Mouse (Mus musculus): Measurements from ENCODE around the gene Sox15. TPM values are rescaled to one million over a fixed set of nuclear protein-coding genes. Genes with fewer than 3 reads are reported as not detected.

Sox15 gene
- total RNA-seq, 2 experiments from 2014 or later = not detected

DNA sequence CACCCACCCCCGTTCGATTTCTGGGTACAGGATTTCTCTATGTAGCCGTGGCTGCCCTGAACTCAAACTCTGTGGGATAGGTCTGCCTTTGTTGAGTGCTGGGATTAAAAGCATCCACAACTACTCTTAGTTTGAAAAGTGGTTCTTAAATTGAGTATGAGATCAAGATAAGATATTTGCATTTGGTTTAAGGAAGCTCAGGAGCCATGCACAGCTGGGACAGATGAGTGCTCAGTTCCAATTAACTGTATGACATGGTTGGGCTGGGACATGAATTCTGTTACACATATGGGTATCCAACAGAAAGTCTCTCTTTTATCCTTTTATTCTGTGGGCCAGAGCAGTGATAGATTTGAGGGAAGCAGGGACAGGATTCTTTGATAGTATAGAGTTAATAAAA lies 19.6 kb upstream of the Sox15 start:
- DNase-seq = no peak

DNA sequence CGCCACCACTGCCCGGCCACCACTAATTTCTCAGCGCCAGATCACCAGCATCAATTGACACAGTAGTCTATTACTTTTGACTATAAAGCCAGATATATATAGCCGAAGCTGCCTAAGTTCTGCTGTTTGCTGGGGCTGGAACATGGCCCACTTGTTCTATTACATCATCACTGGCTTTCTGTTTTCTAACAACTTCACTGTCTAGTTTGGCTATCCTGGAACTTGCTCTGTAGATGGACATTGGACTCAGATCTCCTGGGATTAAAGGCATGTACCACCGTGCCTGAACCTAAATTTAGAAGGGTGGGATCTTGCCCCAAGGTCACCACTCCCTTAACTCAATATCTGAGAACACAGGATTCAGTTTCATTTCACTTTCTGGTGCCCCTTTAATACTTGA lies 9.3 kb upstream of the Sox15 start:
- DNase-seq = no peak

DNA sequence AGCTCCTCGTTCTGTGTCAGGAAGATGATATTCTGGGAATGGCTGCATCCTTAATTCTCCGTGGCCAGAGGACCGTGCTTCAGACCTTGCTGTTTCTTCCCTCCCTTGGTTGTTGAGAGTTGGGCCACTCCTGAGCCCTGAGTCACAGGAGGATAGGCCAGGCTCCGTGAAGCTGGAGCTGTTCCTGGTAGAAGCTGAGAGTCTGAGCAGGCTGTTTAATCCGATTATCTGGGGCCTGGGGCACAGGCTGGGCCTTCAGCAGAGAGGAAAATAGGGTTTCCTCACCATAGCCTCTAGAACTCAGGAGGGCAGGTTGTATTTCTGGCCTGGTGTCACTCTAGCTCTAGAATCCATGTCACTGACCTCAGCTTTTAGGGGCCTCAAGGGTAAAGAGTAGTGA lies 1.7 kb upstream of the Sox15 start:
- no peak for DNase-seq

DNA sequence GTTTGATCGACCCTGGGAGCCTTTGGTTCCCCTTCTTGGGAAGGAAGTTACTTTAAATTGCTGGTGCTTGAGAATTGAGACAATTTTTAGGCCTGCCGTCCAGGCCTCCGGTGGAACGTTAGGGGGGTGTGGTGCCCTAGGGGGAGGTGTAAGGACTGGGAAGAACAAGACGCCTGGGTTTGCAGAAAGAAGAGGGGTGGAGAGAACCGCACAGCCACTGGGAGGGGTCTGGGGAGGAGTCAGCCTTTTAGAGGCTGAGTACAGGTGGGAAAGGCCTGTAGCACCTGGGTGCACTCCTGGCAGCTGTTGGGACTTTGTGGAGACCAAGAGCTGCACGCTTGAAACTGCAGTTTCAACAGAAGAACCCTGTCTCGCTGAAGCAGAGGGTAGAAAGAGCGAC lies 354 bp upstream of the Sox15 start:
- DNase-seq = no peak

DNA sequence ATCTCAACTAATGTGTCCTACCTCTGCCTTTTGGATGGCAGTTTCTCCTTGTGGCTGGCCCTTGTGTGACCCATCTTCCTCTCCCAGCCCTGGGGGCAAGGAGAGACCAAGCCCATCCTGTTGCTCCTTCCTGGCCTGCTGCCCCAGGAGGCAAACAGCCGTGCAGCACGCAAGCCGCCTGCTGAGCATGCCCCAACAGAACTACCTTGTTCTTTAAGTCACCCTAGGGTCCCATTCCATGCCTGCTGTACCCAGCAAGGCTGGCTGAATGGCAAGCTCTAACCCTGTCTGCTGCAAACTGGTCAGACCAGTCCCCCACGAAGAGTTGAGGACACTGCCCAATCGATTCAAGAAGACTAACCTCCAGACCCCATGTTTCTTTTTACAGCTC lies 946 bp downstream of the Sox15 start:
- DNase-seq = no peak

DNA sequence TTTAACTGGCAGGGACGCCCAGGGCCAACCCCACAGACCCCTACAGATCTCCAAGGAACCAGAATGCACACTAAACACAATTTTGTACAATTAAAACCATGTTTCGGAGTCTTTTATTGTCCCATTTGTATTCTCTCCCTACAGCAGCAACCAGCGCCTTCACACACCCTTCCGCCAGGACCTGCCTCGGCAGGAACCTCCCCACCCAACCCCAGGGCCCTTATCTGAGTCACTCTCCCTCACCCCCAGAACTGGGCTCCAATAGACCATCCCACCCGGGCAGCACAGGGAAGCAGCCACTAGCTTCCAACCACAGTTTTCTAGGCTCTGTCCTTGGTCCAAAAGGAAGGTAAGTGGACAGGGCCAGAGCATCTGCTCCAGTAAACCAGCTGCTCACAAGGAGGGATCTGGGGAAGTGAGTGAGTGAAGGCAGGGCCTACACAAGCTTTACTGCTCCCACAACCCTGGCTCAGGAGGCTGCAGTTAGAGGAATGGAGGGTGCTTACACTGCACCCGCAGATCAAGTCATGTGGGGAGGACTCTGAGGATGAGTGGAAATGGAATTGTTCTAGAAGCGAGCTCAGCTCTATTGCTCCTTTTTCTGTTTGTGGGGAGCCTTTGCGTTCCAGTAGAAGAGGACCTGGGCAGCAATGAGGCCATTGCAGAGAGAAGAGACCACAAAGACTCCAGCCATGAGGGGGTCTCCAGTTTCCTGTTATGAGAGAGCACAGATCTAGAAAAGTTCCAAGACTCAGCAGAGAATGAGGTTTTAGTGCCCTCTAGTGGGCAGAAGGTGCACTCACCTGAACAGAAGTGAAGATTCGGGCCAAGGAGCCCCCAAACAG lies 1.7 kb downstream of the Sox15 start:
- no peak for DNase-seq

DNA sequence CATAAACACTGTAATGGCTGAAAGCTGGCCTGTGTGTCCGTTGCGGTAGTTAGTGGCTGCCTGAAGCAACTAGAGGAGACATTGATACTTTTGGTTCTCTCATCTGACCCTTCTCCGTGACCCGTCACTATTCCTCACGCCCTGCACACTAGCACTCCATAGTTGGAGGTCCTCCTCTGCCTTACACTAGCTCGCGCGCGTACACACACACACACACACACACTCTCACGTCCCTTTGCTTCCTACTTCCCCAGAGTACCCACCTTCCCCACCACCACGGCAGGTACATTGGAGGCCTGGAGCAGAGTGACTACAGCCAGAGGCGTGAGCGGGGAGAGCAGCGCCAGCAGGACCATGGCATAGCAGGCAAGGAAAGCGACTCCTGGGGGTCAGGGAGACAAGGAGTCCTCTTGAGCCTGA lies 2.4 kb downstream of the Sox15 start:
- no peak for DNase-seq

DNA sequence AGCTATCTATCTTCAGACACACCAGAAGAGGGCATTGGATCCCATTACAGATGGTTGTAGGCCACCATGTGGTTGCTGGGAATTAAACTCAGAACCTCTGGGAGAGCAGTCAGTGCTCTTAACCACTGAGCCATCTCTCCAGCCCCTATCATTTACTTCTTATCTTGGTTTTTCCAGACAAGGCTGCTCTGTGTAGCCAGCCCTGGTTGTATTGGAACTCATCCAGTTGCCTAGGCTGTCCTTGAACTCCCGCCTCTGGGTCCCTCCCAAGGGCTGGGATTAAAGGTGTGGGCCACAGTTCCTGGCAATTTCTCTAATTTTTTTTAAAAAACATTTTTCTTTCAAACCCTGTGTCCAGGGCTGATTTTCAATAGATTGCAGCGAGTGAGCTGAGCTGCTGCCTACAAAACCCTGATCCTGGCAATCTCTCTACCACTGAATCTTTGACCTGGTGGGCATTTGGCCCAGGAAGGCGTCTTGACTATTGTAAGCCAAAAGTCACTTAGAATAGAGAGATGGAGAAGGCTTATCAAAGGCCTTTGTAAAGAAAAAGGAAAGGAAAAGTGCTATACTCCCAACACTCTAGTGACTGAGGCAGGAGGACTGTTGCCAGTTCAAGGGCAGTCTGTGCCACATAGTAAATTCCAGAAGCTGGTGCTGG lies 6.2 kb downstream of the Sox15 start:
- DNase-seq = no peak

DNA sequence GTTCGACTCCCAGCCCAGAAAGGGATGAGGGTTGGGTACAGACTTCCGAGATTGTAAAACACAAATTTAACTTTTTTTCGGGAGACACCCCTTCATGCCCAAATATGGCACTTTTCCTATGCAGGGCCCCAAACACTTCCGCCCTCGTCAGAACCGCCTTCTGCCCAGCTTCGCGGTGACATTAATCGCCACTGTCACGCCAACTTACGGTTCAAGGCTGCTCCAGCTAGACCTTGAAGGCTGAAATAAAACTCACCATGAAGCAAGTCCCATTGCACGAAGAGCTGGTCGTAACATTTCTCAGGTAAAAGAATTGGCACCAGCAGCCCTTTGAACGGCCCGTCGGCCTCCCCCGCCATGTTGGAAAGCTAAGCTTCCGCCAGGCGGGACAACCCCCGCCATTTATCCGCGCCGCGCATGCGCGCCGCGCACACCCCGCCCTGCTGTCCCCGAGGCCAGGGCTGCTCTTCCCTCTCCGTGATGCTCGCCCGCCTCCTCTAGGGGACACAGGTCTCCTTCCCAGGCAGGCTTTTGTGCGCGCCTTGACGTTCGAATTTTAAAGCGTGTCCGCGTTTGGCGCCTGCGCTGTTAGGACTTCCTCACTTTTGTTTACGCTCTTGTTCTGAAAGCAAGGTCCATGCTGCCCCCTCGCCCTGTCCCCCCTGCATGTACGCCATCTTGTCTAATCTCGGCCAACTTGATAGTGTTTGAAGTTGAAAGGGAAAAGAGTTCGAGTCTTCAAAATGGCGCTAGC lies 7.3 kb downstream of the Sox15 start, which contains the start of gene Mpdu1:
Gene Mpdu1 (minus strand): TSS at position 430 of the 754 bp plus-strand sequence.
- peak; percentile 94 to 95 for DNase-seq

DNA sequence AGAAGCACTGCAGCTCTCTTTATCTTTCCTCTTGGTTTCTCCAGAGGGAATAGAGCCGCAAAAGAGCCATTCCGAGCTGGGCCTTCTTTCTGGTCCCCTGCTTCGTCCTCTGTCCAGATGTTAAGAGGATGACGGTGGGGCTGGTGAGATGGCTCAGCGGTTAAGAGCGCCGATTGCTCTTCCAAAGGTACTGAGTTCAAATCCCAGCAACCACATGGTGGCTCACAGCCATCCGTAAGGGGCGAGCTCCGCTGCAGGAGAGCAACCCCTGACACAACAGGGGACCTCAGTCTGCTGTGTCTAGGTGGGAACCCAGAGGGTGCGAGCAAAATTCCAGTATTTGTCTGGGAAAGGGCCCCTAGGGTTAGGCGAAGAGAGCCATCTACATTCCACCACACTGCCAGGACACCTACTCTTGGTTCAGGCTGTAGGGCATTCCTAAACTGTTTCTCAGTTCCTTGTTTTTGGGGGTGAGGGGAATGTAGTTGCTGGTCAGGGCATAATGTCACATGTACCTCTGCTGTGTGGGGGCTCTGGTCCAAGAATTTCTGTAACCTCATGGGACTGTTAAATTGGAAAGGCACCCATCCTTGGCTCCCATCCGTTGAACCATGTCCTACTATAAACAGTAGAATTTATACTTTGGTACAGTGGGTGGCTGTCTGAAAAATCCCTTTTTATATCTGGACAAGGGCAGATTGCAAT lies 8.0 kb downstream of the Sox15 start:
- DNase-seq = no peak

DNA sequence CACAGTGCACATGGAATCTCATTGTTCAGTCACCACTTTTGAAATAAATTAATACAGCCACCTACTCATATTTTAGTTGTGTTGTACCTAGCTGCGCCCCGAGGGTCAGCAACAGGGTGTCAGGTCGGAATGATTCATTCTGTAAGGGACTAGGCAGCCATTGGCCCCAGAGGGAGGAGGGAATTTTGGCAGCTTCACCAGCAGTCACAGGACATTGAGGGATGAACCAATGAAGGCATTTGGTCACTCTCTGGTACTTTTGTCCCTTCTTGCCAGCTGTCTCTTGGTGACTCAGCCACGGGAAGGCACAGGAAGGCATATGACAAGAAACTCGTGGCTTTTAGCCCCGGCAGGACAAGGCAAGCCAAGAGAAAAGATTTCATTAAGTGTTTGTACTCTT lies 8.7 kb downstream of the Sox15 start:
- no peak for DNase-seq

DNA sequence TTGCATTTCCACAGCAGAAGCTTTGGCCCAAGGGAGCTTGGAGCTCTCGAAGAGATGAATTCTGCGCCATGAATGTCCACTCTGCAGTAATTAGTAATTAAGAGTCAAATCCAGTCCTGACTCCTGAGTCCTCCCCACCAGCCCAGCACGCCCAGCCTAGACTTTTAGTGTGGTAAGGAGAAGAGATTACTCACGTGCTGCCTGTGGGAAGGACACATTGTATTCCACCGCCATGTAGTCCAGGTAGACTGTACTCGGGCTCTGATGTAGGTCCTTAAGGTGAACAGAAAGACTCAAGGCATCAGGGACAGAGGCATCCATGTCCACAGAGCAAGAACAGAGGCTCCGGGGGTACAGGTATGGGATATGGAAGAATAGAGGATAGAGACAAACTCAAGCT lies 9.7 kb downstream of the Sox15 start:
- no peak for DNase-seq

DNA sequence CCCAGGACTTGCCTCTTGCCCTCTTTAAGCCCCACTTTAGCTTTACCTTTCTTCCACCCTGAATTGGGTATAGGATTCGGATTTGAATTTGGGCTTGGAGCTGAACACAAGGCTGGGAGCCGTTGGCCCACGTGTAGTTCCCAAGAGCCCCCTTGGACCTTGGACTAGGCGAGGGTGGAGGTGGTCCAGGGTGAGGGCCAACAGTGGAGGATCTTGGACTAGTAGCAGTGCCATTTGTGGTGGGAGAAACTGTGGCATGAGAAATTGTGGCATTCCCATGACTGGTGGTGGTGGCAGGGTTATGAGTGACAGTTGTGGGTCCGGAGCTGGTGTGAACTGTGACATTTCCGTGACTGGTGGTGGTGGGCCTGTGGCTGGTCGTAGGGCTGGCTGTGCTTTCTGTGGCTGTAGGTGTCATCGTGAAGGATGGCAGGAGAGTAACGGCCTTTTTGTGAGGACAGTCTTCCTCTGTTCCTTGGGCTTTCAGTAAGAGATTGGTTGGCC lies 10.4 kb downstream of the Sox15 start:
- no peak for DNase-seq

DNA sequence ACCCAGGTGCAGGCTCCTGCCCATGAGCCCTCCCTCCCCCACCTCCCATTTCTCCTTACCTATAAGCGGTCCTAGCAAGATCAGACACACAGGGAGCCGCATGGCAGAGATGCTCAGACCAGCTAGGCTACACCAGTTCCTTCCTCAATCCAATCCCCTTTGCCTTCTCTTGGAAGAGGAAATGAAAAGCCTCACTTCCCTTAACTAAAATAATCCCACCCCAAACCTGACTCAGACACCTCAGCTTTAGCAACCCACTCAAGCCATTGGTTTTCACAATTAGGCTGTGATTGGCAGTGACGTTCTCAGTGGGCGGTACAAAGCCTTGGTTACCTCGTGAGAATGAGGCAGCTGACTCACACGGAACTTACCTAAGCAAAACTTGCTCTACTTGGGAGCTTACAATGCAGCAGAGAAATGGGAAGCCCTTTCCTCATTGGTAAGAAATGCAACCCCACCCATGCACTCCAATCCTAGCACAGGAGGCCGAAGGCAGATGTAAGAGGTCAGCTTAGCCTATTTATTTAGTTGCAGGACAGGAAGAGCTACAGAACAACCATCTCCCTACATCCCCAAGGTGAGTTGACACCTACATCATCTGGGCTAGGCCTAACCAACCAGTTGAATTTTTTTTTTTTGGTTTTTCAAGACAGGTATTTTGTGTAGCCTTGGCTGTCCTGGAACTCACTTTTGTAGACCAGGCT lies 11.0 kb downstream of the Sox15 start, which contains the start of gene Cd68:
Gene Cd68 (minus strand): TSS at position 193 of the 704 bp plus-strand sequence.
- peak; percentile 55 to 64 for DNase-seq

DNA sequence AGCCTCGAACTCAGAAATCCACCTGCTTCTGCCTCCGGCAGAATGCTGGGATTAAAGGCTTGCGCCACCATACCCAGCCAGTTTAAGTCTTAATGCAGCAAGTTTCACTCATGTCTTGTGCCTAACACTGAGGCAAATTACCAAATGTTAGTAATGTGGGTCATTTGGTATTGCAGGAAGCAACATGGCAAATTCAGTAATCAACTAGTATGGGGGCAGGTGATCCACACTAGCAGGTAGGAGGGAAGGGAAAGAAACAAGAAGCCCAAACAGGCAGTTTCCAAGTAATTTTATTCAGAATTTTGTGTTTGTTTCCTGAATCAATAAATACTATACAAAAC lies 11.5 kb downstream of the Sox15 start:
- no peak for DNase-seq

DNA sequence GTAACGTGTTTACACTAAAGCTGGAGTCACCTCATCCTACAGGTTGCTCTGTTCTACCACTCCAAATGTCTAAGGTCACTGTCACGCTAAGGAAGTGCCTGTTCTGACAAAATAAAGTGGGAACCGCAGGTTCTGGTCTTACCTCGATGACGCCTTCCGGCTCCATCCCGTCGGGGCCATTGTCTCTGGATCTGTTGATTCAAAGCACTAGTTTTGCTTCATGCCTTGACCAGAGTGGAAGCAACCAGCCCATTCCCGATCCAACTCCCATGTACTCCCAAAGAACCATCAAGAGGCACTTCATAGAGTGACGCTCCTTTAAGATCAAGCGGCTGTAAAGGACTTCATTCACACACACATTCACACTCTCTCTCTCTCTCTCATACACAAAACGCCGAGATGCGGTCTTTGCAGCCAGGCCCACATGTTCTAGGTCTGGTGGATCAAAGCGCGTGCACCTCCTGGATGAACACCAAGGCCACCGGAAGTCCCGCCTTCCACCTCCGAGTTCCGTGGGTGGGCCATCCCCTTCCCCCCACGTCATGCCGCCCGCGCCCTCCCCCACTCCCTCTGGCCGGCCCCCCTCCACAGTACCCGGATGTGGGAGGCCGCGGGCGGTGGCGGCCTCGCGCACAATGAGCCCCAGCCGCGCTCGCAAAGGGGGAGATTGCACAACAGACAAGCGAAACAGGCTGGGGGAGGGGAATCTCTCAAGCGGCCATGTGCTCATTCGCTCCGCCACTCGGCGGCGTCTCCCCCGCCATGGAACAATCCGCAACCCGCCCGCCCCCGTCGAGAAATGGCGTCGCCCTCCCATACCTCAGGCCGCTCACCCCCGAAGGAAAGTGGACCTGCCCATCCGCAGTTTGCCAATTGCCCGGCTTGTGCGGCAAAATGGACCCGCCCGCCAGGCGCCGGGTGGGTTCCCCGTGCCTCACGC lies 15.9 kb downstream of the Sox15 start:
- peak; percentile 90 to 92 for DNase-seq

DNA sequence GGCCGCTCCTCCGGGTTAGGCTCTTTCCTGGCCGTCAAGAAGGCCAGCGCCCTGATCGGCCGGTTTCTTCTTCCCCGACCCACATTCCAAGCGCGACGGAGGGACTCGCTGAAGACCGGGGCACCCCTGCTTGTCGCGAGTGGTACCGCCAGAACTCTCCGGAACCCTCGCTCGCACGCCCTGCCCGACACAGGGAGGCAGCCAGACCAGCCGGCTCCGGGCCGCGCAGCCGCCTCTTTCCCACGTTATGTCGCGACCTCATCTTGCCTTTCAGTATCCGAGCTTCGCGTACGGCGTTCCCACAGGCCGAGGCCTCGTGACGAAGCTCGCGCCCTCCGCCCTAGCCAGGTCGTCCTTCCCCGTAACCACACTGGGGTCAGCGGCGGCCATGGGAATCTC lies 16.6 kb downstream of the Sox15 start:
- DNase-seq = no peak

DNA sequence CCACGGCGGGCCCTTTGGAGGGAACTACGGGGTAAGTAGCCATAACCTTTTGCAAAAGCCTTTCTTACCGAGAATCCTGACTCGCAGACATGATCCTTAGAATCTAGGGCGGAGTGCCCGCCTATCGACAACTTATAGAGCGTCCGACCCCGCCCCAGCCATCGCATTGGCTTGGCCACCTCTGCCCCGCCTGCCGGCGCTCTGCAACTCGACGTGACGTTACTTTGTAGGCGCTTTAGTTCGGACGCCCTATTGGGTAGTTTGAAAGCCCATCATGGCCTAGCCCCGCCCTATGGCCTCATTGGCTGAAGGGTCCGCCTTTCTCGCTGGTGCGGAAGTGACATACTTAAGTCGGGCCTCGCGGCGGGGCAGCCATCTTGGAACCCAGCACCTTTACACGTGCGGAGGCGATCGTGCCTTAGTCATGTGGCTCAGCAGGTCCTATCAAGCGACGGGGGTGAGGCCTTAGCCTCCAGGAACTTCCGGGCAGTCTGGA lies 17.1 kb downstream of the Sox15 start, which contains the start of gene Eif4a1:
Gene Eif4a1 (minus strand): TSS at position 213 of the 496 bp plus-strand sequence.
- peak; percentile 100 for DNase-seq

DNA sequence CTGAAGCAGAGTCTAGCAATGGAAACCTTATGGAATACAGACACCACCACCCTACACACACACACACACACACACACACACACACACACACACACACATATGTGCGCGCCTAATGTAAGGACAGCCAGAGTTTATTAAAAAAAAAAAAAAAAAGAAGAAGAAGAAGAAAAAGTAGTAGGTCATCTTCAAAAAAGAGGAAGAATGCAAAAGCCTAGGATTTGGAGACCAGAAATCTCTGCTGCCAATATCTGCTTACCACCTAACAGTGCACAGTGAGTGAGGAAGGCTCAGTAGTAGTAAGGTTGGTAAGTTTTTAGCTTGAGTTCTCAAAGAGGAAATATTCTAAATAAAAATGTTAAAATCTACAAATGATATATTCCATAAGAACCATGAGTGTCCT lies 24.0 kb downstream of the Sox15 start:
- DNase-seq = no peak

DNA sequence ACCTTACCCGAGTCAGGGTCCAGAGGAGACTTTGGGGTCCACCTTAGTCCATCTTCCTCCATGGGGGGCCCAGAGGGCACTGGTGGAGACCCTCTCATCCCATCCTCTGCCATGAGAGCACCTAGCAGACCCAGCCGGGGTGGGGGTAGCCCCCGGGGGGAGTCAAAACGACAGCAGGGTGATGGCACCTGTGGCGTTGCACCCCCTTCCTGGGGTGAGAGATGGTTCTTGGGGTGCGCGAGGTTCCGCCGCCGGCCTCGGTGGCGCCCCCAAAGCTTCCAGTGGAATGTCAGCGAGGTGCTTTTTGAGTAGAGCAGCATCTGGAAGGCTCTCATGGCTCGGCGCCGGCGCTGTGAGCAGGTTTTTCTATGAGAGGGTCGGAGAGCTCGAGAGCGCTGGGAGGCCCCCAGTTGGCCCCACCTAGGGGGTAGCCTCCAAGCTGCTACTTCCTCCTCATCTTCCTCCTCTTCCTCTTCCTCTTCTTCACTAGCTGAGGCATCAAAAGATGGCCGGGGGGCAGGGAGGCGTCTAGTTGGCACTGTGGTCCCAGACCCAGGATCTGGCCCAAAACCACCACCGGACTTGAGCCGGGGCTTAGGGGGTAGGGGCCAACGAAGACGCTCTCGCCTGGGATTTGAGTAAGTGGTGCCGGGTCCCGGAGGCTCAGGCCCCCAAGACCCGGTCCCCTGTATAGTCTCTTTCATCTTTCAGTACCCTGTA lies 25.2 kb downstream of the Sox15 start:
- no peak for DNase-seq
